Mouse (Mus musculus): Measurements from ENCODE around the gene Map4k2.
A peak's percentile ranks its signal among the peaks of the same experiment; 100 is the strongest.

The Map4k2 gene

GRCm38 (mm10) chr19:6400096-6401086 is 59.5 kb downstream of the Map4k2 start:
- DNase-seq (ENCODE audit: low spot score in 2 of 2), result peak in 1 of 2 experiments; percentile 60

GRCm38 (mm10) chr19:6401131-6401815 is 60.3 kb downstream of the Map4k2 start:
- DNase-seq (ENCODE audit: low spot score in 2 of 2), result peak; percentile 83 to 88

- no peak for DNase-seq (ENCODE audit: low spot score in 2 of 2)
Measured at GRCm38 (mm10) chr19:6401951-6402350, 61.0 kb downstream of the Map4k2 start.

GRCm38 (mm10) chr19:6403869-6404268 is 62.9 kb downstream of the Map4k2 start:
- DNase-seq (ENCODE audit: low spot score in 2 of 2), result no peak

Measured in spleen, postnatal 10 days (tissue).